Mouse (Mus musculus): ENCODE measurements around the gene Abat. TPM values are rescaled to one million over a fixed set of nuclear protein-coding genes. Genes with fewer than 3 reads are reported as not detected.

The Abat gene
- 18.5 and 23.3 TPM in 2 replicates for polyA plus RNA-seq (2014; fragmentation: Nextera tagmentation; extraction: Ambion mirVana)

DNA sequence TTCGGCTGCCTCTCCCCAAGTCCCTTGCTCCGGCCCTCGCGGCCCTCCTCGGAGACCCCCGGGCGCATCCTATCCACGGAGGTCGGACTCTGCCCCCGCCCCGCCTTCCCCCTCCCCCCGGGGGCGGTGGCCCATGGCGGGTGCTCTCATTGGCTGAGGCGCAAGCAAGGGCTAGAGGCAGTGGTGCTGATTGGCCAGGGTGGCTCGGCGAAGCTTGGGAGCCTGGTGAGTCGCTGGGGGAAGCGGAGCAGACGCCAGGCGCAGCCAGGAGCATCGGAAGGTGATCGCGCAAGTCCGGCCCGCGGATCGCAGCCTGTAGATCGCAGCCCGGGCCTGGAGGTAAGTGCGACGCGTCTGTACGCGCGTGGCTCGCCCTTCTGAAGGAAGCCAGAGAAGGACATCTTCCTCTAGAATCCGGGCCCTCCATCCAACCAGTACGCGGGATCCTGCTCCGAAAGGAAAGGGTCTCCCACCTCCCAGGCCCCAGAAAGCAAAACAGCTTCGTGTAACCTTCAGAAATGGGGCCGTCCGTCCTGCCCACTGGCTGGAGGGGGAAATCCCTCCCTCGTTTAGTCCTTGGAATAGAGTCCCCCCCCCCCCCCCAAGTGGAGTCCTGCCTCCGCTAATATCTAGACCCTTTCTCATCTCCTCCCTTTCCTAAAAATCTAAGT lies at the start of gene Abat:
Gene Abat, plus strand, starts transcription at position 194 of the 671 bp plus-strand sequence.
- H3K4me1 ChIP-seq (ENCODE audit: control insufficient read depth, insufficient read depth, low read length): peaks cover 7% of the 10 kb centered on the region; the same call in 1 of the 2 replicates
- under 1% methylated on average over 46 of the region's 46 CpGs for whole genome bisulfite sequencing
- no peaks in the 10 kb centered on the region for H3K9me3 ChIP-seq (ENCODE audit: control insufficient read depth, low read length)
- peak; percentile 98 for ATAC-seq (ENCODE audit: insufficient number of reproducible peaks, low FRiP score, low TSS enrichment, low read depth)
- peak; percentile 95 for DNase-seq (ENCODE audit: low spot score)
- H3K9ac ChIP-seq (ENCODE audit: low read length): peak within 1 kb of the TSS; percentile 45
- no peaks in the 10 kb centered on the region for H3K36me3 ChIP-seq (ENCODE audit: control insufficient read depth, insufficient read depth, low read length)
- H3K4me2 ChIP-seq (ENCODE audit: low read depth, severe bottlenecking): peak within 1 kb of the TSS; percentile 63
- H3K4me3 ChIP-seq (ENCODE audit: low read depth, low read length): peak within 1 kb of the TSS; percentile 40
- no peak within 1 kb of the TSS for H3K27ac ChIP-seq (replicated peaks; ENCODE audit: low read depth, low read length)
- H3K27me3 ChIP-seq (ENCODE audit: control insufficient read depth, insufficient read depth, low read length): no peaks in the 10 kb centered on the region

DNA sequence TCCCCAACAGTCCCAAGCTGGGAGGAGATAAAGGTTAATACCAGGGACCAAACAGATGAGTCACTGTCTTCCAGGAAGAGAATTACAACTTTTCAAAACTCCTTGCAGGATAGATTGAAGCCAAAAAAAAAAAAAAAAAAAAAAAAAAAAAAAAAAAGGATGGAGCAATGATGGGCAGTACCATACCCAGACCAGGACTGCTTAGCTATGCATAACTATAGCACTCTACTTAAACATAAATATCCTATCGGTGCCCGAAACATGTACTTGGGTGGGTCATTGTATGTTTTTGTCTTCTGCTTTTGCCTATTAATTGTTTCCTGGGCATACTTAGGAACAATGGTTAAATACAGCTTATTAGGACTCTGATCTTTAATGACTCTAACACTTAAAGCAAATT lies 43.1 kb upstream of the Abat start:
- ATAC-seq (ENCODE audit: insufficient number of reproducible peaks, low FRiP score, low TSS enrichment, low read depth) (peak; percentile 60; the same call in 1 of the 2 replicates), DNase-seq (ENCODE audit: low spot score) (no peak)
- H3K9me3 ChIP-seq (ENCODE audit: control insufficient read depth, low read length): no peaks in the 10 kb centered on the region
- H3K27me3 ChIP-seq (ENCODE audit: control insufficient read depth, insufficient read depth, low read length): no peaks in the 10 kb centered on the region
- H3K4me2 ChIP-seq (ENCODE audit: low read depth, severe bottlenecking): peak overlapping the region; percentile 63; the same call in 1 of the 2 replicates
- H3K4me3 ChIP-seq (ENCODE audit: low read depth, low read length): no peak overlapping the region
- H3K9ac ChIP-seq (ENCODE audit: low read length): no peak overlapping the region
- no peaks in the 10 kb centered on the region for H3K36me3 ChIP-seq (ENCODE audit: control insufficient read depth, insufficient read depth, low read length)
- H3K4me1 ChIP-seq (ENCODE audit: control insufficient read depth, insufficient read depth, low read length): peaks cover 3% of the 10 kb centered on the region
- 80% methylated on average over 2 of the region's 2 CpGs for WGBS
- no peak overlapping the region for H3K27ac ChIP-seq (replicated peaks; ENCODE audit: low read depth, low read length)

DNA sequence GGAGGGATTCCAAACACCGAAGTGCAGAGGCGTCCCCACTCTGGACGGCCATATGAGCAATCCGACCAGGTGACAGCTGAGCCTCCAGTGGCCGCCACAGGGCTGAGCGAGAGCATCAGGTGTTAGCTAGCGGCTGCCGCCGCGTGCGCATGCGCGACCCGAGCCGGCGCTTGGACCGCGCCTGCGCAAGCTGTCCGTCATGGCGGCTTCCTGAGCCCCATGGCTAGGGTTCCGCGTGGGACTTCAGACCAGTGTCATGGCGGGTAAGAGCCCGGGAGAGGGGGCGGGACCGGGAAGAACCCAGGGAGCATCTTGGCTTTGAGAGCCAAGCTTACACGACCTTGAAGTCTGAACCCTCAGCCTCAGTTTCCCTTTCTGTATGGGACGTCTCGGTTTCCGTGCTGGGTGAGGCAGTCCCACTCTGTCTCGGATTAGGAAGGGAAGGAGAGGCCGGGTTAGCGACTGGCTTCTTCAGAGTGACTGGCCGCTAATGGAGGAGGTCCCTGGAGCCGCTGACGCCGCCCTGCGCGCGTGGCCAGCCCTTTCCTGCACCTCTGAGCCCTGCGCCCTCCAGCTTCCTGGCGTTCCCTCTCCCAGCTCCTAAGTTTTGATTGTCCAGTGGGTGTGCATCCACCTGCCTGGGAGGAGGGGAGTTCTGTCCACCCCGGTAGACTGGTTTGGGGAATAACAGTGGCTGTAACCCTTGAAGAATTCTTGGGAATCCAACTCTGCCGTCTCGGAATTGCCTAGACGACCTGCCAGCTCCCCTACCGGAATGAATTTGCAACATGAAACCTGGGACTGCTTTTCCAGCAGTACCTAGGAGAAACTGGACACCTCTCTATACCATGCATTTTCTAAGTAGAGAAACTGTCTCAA lies 42.4 kb upstream of the Abat start, which contains the start of gene Mettl22:
Gene Mettl22, plus strand, starts transcription at position 186 of the 879 bp plus-strand sequence.
- Histone ChIP-seq H3K4me3 (ENCODE audit: low read depth, low read length) (peak within 1 kb of the TSS; percentile 55), H3K4me2 (ENCODE audit: low read depth, severe bottlenecking) (peak within 1 kb of the TSS; percentile 63), H3K9me3 (ENCODE audit: control insufficient read depth, low read length) (no peaks in the 10 kb centered on the region), H3K27me3 (ENCODE audit: control insufficient read depth, insufficient read depth, low read length) (no peaks in the 10 kb centered on the region), H3K27ac (replicated peaks; ENCODE audit: low read depth, low read length) (peak within 1 kb of the TSS; percentile 83), H3K9ac (ENCODE audit: low read length) (peak within 1 kb of the TSS; percentile 77), H3K4me1 (ENCODE audit: control insufficient read depth, insufficient read depth, low read length) (peaks cover 3% of the 10 kb centered on the region), H3K36me3 (ENCODE audit: control insufficient read depth, insufficient read depth, low read length) (no peaks in the 10 kb centered on the region)
- DNase-seq (ENCODE audit: low spot score) (peak; percentile 91), ATAC-seq (ENCODE audit: insufficient number of reproducible peaks, low FRiP score, low TSS enrichment, low read depth) (peak; percentile 99)
- under 1% methylated on average over 48 of the region's 48 CpGs for WGBS

DNA sequence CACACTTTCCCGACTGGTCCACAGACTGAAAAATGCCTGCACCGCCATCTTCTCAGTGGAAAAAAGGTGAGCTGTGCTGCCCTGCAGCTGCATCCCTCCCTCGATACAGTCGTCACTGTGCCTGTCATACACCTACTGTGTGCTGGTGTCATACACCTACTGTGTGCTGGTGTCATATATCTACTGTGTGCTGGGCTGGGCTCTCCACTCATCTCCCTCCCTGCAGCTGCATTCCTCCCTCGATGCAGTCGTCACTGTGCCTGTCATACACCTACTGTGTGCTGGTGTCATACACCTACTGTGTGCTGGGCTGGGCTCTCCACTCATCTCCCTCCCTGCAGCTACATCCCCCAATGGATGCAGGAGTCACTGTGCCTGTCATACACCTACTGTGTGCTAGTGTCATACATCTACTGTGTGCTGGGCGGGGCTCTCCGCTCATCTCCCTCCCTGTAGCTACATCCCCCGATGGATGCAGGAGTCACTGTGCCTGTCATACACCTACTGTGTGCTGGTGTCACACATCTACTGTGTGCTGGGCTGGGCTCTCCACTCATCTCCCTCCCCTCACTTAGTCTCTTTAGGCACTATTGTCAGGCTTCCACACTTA lies 25.7 kb upstream of the Abat start:
- Histone ChIP-seq H3K4me1 (ENCODE audit: control insufficient read depth, insufficient read depth, low read length) (no peaks in the 10 kb centered on the region), H3K9me3 (ENCODE audit: control insufficient read depth, low read length) (no peaks in the 10 kb centered on the region), H3K9ac (ENCODE audit: low read length) (no peak overlapping the region), H3K4me2 (ENCODE audit: low read depth, severe bottlenecking) (no peak overlapping the region), H3K27me3 (ENCODE audit: control insufficient read depth, insufficient read depth, low read length) (no peaks in the 10 kb centered on the region), H3K36me3 (ENCODE audit: control insufficient read depth, insufficient read depth, low read length) (peaks cover 9% of the 10 kb centered on the region), H3K4me3 (ENCODE audit: low read depth, low read length) (no peak overlapping the region), H3K27ac (replicated peaks; ENCODE audit: low read depth, low read length) (no peak overlapping the region)
- DNase-seq (ENCODE audit: low spot score): no peak
- 94% methylated on average over 9 of the region's 9 CpGs for WGBS
- no peak for ATAC-seq (ENCODE audit: insufficient number of reproducible peaks, low FRiP score, low TSS enrichment, low read depth)

DNA sequence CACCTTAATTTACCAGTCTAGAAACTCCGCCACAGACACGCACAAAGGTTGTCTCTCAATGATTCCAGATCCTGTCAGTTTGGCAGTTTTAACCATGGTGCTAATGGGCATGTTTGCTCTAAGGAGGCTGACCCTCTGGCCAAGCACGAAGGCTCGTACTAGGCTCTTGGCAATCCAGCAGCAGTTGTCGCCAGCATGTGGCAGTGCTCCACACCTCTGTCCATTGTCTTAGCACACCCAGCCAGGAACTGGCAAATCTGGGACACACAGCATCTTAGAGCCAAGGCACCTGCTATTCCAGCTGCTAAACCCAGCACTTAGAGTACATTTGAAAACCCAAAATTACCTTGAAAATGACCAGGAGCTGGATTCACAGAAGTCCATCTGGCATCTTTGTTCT lies 23.9 kb upstream of the Abat start:
- Histone ChIP-seq H3K36me3 (ENCODE audit: control insufficient read depth, insufficient read depth, low read length) (peaks cover 8% of the 10 kb centered on the region), H3K4me2 (ENCODE audit: low read depth, severe bottlenecking) (no peak overlapping the region), H3K9me3 (ENCODE audit: control insufficient read depth, low read length) (no peaks in the 10 kb centered on the region), H3K4me3 (ENCODE audit: low read depth, low read length) (no peak overlapping the region), H3K27me3 (ENCODE audit: control insufficient read depth, insufficient read depth, low read length) (no peaks in the 10 kb centered on the region), H3K27ac (replicated peaks; ENCODE audit: low read depth, low read length) (no peak overlapping the region), H3K4me1 (ENCODE audit: control insufficient read depth, insufficient read depth, low read length) (no peaks in the 10 kb centered on the region), H3K9ac (ENCODE audit: low read length) (no peak overlapping the region)
- no peak for DNase-seq (ENCODE audit: low spot score)
- no peak for ATAC-seq (ENCODE audit: insufficient number of reproducible peaks, low FRiP score, low TSS enrichment, low read depth)
- WGBS: 70% methylated on average over 5 of the region's 5 CpGs

DNA sequence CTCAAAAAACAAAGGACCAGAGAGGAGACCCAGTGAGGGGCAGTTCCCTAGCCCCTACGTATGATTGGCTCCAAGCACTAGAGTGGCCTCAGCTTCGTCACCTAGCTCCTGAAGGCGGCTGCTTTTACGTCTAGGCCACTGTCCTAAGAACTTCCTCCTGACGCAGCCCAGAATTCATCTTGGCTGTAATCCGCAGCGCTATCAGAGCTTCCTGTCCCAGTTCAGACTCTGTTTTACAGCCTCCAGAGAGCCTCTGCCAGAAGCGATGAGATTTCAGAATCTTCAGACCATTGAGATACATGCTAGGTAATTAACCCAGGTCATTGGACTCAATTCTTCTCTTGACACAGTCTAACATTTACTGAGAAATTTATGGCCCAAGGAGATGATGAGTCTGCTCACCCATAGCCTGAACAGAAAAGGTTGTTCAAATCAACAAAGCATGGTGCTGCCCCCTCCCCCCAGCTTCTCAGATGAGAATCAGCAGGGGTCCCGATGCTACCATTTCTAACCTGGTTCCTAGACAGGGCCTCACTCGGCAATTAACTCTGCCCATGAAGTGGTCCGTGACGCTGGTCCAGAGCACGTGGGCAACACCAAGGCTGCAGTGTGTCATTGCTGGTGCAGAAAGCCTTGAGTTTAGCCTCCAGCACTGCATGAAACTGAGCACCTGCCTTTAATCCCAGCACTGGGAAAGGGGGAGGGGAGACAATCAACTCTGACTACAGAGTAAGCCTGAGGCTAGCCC lies 21.3 kb upstream of the Abat start:
- H3K27ac ChIP-seq (replicated peaks; ENCODE audit: low read depth, low read length): no peak overlapping the region
- H3K4me2 ChIP-seq (ENCODE audit: low read depth, severe bottlenecking): no peak overlapping the region
- ATAC-seq (ENCODE audit: insufficient number of reproducible peaks, low FRiP score, low TSS enrichment, low read depth) (no peak), DNase-seq (ENCODE audit: low spot score) (no peak)
- H3K4me3 ChIP-seq (ENCODE audit: low read depth, low read length): no peak overlapping the region
- H3K9me3 ChIP-seq (ENCODE audit: control insufficient read depth, low read length): no peaks in the 10 kb centered on the region
- WGBS: 30% methylated on average over 13 of the region's 13 CpGs
- H3K9ac ChIP-seq (ENCODE audit: low read length): no peak overlapping the region
- H3K27me3 ChIP-seq (ENCODE audit: control insufficient read depth, insufficient read depth, low read length): no peaks in the 10 kb centered on the region
- H3K36me3 ChIP-seq (ENCODE audit: control insufficient read depth, insufficient read depth, low read length): no peaks in the 10 kb centered on the region; the same call in none of the 2 replicates
- no peaks in the 10 kb centered on the region for H3K4me1 ChIP-seq (ENCODE audit: control insufficient read depth, insufficient read depth, low read length)

DNA sequence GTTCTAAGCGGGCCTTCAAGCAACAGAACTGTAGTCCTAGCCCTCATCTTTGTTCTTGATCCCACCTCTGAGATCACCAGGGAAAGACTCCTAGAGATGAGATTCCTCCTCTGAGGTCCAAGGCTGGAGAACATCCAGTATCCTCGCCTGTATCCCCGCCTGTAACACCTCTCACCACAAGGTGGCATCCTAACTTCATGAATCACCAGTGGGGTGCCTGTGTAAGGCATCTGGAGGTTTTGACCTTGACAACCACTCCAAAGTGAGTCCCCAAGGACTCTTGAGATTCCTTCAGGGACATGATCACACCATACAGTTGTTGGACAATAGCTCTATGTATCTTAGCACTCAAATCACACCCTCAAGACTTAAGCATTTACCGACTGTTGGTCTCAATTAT lies 19.0 kb upstream of the Abat start:
- H3K9me3 ChIP-seq (ENCODE audit: control insufficient read depth, low read length): no peaks in the 10 kb centered on the region
- no peaks in the 10 kb centered on the region for H3K27me3 ChIP-seq (ENCODE audit: control insufficient read depth, insufficient read depth, low read length)
- no peak overlapping the region for H3K27ac ChIP-seq (replicated peaks; ENCODE audit: low read depth, low read length)
- H3K4me2 ChIP-seq (ENCODE audit: low read depth, severe bottlenecking): no peak overlapping the region
- H3K4me1 ChIP-seq (ENCODE audit: control insufficient read depth, insufficient read depth, low read length): no peaks in the 10 kb centered on the region
- no peak overlapping the region for H3K4me3 ChIP-seq (ENCODE audit: low read depth, low read length)
- no peak overlapping the region for H3K9ac ChIP-seq (ENCODE audit: low read length)
- no peaks in the 10 kb centered on the region for H3K36me3 ChIP-seq (ENCODE audit: control insufficient read depth, insufficient read depth, low read length)
- 21% methylated on average over 4 of the region's 4 CpGs for WGBS
- DNase-seq (ENCODE audit: low spot score) (peak; percentile 76), ATAC-seq (ENCODE audit: insufficient number of reproducible peaks, low FRiP score, low TSS enrichment, low read depth) (peak; percentile 44; the same call in 1 of the 2 replicates)

DNA sequence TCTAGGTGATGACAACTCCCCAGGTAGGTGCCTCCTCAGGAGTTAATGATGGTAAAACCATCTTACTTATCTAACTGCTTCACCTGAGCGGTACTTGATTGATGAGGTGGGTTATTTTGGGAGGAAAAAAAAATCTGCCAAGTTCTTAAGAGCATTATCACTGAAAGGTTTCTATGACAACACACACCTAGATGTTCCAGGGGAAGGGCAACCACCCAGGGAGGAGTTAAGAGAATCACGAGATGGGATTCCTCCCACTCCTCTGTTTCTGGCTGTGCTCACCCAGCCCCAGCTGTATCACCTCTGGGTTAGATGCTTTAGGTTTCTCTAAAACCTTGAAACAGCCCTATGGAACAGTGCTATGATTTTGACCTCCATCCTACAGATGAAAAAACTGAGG lies 16.3 kb upstream of the Abat start:
- Histone ChIP-seq H3K27ac (replicated peaks; ENCODE audit: low read depth, low read length) (no peak overlapping the region), H3K9me3 (ENCODE audit: control insufficient read depth, low read length) (no peaks in the 10 kb centered on the region), H3K4me1 (ENCODE audit: control insufficient read depth, insufficient read depth, low read length) (no peaks in the 10 kb centered on the region), H3K4me3 (ENCODE audit: low read depth, low read length) (no peak overlapping the region), H3K36me3 (ENCODE audit: control insufficient read depth, insufficient read depth, low read length) (no peaks in the 10 kb centered on the region), H3K4me2 (ENCODE audit: low read depth, severe bottlenecking) (no peak overlapping the region), H3K27me3 (ENCODE audit: control insufficient read depth, insufficient read depth, low read length) (no peaks in the 10 kb centered on the region), H3K9ac (ENCODE audit: low read length) (no peak overlapping the region)
- 76% methylated on average over 2 of the region's 2 CpGs for WGBS
- no peak for ATAC-seq (ENCODE audit: insufficient number of reproducible peaks, low FRiP score, low TSS enrichment, low read depth)
- DNase-seq (ENCODE audit: low spot score): no peak
